Mouse (Mus musculus): ENCODE measurements around the gene Senp3. TPM values are rescaled to one million over a fixed set of nuclear protein-coding genes. Genes with fewer than 3 reads are reported as not detected.
"Not testable (repeated sequence)": the region's sequence is repeated elsewhere in the genome, so short reads cannot be mapped to it uniquely, and the experiment has no call there.

Gene Senp3
- total and polyA plus RNA-seq, 3 experiments, result 111 to 125 (median 111) TPM

GRCm38 (mm10) chr11:69706775-69707479 lies 25.0 kb upstream of the Senp3 start:
- DNase-seq (ENCODE audit: low spot score), result no peak
- Histone ChIP-seq H3K4me3 (ENCODE audit: low read depth, low read length) (no peak overlapping the region), H3K36me3 (replicated peaks) (no peaks in the 10 kb centered on the region), H3K27me3 (ENCODE audit: insufficient read depth, low read length) (peaks cover 30% of the 10 kb centered on the region), H3K9me3 (replicated peaks) (no peaks in the 10 kb centered on the region), H3K4me1 (ENCODE audit: insufficient read depth, low read depth, low read length) (peaks cover 6% of the 10 kb centered on the region; the same call in 1 of the 2 replicates)
- ATAC-seq (ENCODE audit: extremely low read depth, insufficient number of reproducible peaks, low FRiP score, poor library complexity, severe bottlenecking), result no peak
- TF ChIP-seq GATA1 (IDR thresholded peaks at IDR 0.05; ENCODE audit: borderline replicate concordance, low read length) (no peak), CTCF (IDR thresholded peaks at IDR 0.05; ENCODE audit: low read depth, low read length) (no peak), TAL1 (conservative IDR thresholded peaks at IDR 0.05; ENCODE audit: low read depth, low read length) (no peak), GATA2 (IDR thresholded peaks at IDR 0.05; ENCODE audit: borderline replicate concordance, low read depth, low read length) (no peak)

DNA sequence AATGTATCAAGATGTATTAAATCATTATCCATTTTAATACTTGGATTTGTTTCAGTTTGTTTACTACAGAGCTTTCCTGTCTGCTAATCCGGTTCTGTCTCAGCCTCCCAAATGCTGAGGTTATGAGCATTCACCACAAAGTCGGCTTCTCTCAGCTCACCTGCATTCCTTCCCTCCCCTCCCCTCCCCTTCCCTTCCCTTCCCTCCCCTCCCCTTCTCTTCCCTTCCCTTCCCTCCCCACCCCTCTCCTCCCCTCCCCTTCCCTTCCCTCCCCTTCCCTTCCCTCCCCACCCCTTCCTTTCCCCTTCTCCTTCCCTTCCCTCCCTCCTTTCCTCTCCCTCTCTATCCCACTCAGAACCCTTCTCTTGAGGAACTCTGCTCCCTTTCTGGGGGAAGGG lies 22.7 kb upstream of the Senp3 start:
- no peaks in the 10 kb centered on the region for H3K9me3 ChIP-seq (replicated peaks)
- DNase-seq (ENCODE audit: low spot score), result no peak
- TF ChIP-seq POLR2AphosphoS5 (IDR thresholded peaks at IDR 0.05; ENCODE audit: insufficient replicate concordance, low read depth, low read length) (no peak), GATA2 (IDR thresholded peaks at IDR 0.05; ENCODE audit: borderline replicate concordance, low read depth, low read length) (no peak), TAL1 (conservative IDR thresholded peaks at IDR 0.05; ENCODE audit: low read depth, low read length) (no peak), GATA1 (IDR thresholded peaks at IDR 0.05; ENCODE audit: borderline replicate concordance, low read length) (no peak), CTCF (IDR thresholded peaks at IDR 0.05; ENCODE audit: low read depth, low read length) (no peak)
- H3K36me3 ChIP-seq (replicated peaks), result no peaks in the 10 kb centered on the region
- H3K4me3 ChIP-seq (ENCODE audit: low read depth, low read length), result no peak overlapping the region
- ATAC-seq (ENCODE audit: extremely low read depth, insufficient number of reproducible peaks, low FRiP score, poor library complexity, severe bottlenecking), result no peak
- peaks cover 43% of the 10 kb centered on the region for H3K27me3 ChIP-seq (ENCODE audit: insufficient read depth, low read length)
- peaks cover 7% of the 10 kb centered on the region for H3K4me1 ChIP-seq (ENCODE audit: insufficient read depth, low read depth, low read length)

GRCm38 (mm10) chr11:69703814-69704612 lies 22.1 kb upstream of the Senp3 start:
- ATAC-seq (ENCODE audit: extremely low read depth, insufficient number of reproducible peaks, low FRiP score, poor library complexity, severe bottlenecking), result no peak
- no peak overlapping the region for H3K4me3 ChIP-seq (ENCODE audit: low read depth, low read length)
- no peak for DNase-seq (ENCODE audit: low spot score)
- no peaks in the 10 kb centered on the region for H3K36me3 ChIP-seq (replicated peaks)
- TF ChIP-seq GATA1 (IDR thresholded peaks at IDR 0.05; ENCODE audit: borderline replicate concordance, low read length) (no peak), GATA2 (IDR thresholded peaks at IDR 0.05; ENCODE audit: borderline replicate concordance, low read depth, low read length) (no peak), CTCF (IDR thresholded peaks at IDR 0.05; ENCODE audit: low read depth, low read length) (no peak), POLR2AphosphoS5 (IDR thresholded peaks at IDR 0.05; ENCODE audit: insufficient replicate concordance, low read depth, low read length) (no peak), TAL1 (conservative IDR thresholded peaks at IDR 0.05; ENCODE audit: low read depth, low read length) (no peak)
- no peaks in the 10 kb centered on the region for H3K9me3 ChIP-seq (replicated peaks)
- H3K4me1 ChIP-seq (ENCODE audit: insufficient read depth, low read depth, low read length), result peaks cover 3% of the 10 kb centered on the region; the same call in 1 of the 2 replicates
- peaks cover 38% of the 10 kb centered on the region for H3K27me3 ChIP-seq (ENCODE audit: insufficient read depth, low read length)

- not testable (repeated sequence) for ATAC-seq (ENCODE audit: extremely low read depth, insufficient number of reproducible peaks, low FRiP score, poor library complexity, severe bottlenecking); H3K9me3 ChIP-seq (replicated peaks); H3K4me3 ChIP-seq (ENCODE audit: low read depth, low read length); DNase-seq (ENCODE audit: low spot score); H3K4me1 ChIP-seq (ENCODE audit: insufficient read depth, low read depth, low read length); H3K36me3 ChIP-seq (replicated peaks)
- H3K27me3 ChIP-seq (ENCODE audit: insufficient read depth, low read length), result peaks cover 41% of the 10 kb centered on the region
Measured at GRCm38 (mm10) chr11:69703381-69703780, 21.5 kb upstream of the Senp3 start.

DNA sequence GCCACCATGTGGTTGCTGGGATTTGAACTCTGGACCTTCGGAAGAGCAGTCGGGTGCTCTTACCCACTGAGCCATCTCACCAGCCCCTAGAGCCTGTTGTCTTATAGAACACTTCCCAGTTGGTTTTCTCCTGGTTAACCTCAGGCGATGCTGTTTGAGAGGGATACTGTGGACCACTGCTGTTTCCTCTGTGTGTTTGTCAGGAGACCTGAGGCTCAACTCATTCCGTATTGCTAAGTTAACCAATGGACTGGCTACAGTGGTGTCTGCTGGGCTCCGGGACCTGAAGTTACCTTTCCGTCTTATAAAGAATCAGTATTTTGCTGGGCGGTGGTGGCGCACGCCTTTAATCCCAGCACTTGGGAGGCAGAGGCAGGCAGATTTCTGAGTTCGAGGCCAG lies 21.0 kb upstream of the Senp3 start:
- H3K4me3 ChIP-seq (ENCODE audit: low read depth, low read length); H3K36me3 ChIP-seq (replicated peaks); DNase-seq (ENCODE audit: low spot score); H3K4me1 ChIP-seq (ENCODE audit: insufficient read depth, low read depth, low read length); H3K9me3 ChIP-seq (replicated peaks); ATAC-seq (ENCODE audit: extremely low read depth, insufficient number of reproducible peaks, low FRiP score, poor library complexity, severe bottlenecking): not testable (repeated sequence)
- H3K27me3 ChIP-seq (ENCODE audit: insufficient read depth, low read length), result peaks cover 41% of the 10 kb centered on the region

DNA sequence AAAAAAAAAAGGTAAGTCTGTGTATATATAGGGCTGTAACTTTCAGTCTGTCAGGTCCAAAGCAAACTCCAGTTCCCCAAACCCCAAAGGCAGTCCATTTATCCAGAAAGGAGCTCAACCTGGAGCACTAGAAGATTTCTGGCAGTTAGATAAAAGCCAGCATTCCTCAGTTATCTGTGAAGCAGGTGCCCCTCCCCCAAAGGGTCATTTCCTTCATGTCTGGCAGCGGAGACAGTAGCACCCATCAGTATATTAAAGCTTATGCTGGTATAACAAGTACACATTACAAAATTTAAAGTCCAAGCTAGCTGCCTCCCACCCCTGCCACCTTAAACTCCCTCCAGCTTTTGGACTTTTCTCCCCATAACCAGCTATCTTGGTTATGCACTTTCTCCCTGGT lies 17.7 kb upstream of the Senp3 start:
- H3K27me3 ChIP-seq (ENCODE audit: insufficient read depth, low read length), result peaks cover 43% of the 10 kb centered on the region
- ATAC-seq (ENCODE audit: extremely low read depth, insufficient number of reproducible peaks, low FRiP score, poor library complexity, severe bottlenecking) (no peak), DNase-seq (ENCODE audit: low spot score) (no peak)
- peaks cover 3% of the 10 kb centered on the region; the same call in 1 of the 2 replicates for H3K4me1 ChIP-seq (ENCODE audit: insufficient read depth, low read depth, low read length)
- no peak overlapping the region for H3K4me3 ChIP-seq (ENCODE audit: low read depth, low read length)
- no peaks in the 10 kb centered on the region for H3K36me3 ChIP-seq (replicated peaks)
- no peak for TF ChIP-seq TAL1 (conservative IDR thresholded peaks at IDR 0.05; ENCODE audit: low read depth, low read length)
- TF ChIP-seq GATA1 (IDR thresholded peaks at IDR 0.05; ENCODE audit: borderline replicate concordance, low read length), result no peak
- TF ChIP-seq GATA2 (IDR thresholded peaks at IDR 0.05; ENCODE audit: borderline replicate concordance, low read depth, low read length), result no peak
- TF ChIP-seq POLR2AphosphoS5 (IDR thresholded peaks at IDR 0.05; ENCODE audit: insufficient replicate concordance, low read depth, low read length), result no peak
- TF ChIP-seq CTCF (IDR thresholded peaks at IDR 0.05; ENCODE audit: low read depth, low read length), result no peak
- H3K9me3 ChIP-seq (replicated peaks), result no peaks in the 10 kb centered on the region; the same call in 1 of the 2 replicates

Data from G1E (cell line).